Comparison of ENCODE assay signal across 17 mouse cellular contexts in the genomic region with DNA sequence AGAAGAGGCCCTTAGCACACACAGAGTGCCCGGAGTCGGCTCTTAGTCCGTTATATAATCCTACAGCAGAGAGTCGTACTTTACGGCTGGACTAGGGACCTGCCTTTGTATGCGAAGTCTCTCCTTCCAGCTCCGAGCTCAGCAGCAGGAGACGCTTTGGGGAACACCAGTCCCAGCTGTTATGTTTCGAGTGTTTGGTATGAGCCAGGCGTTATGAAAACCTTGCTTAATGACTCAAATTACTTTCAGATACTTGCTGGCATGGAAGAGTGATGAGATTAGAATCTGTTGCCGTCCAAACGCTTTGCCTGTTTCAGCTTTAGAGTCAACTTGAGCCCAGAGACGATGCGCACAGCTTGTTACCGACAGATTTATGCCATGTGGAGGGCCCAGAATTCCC.
"Had no signal": no experiment of that assay in that cellular context is flagged by ENCODE, and none has a peak within 500 bp of the region (broad histone marks: within the 10 kb centered on the region; RNA-seq: fewer than 3 reads in every experiment).

No protein-coding gene starts in this region.

- H3K4me3 ChIP-seq: liver, embryonic 13.5 days; lung, embryonic 15.5 days; midbrain, embryonic 13.5 days; myocyte; neural tube, embryonic 15.5 days had no signal

- H3K4me2 ChIP-seq: liver, embryonic 13.5 days; lung, embryonic 15.5 days; midbrain, embryonic 13.5 days; neural tube, embryonic 15.5 days had no signal

- H3K4me1 ChIP-seq: liver, embryonic 13.5 days had no signal

- DNase-seq: kidney, adult 2 months; kidney, postnatal 25 days; layer of hippocampus, adult 9-11 months; layer of hippocampus, postnatal 36 days; liver; liver, embryonic 13.5 days; liver, postnatal 0 days; lung, postnatal 36 days; right cerebral cortex, adult 18-20 months; right cerebral cortex, postnatal 25 days; thymus, adult 18-20 months; thymus, postnatal 14 days had no signal

- H3K9me3 ChIP-seq: liver, embryonic 13.5 days; lung, embryonic 15.5 days; midbrain, embryonic 13.5 days; neural tube, embryonic 15.5 days had no signal

- H3K36me3 ChIP-seq: liver, embryonic 13.5 days; lung, embryonic 15.5 days; midbrain, embryonic 13.5 days; neural tube, embryonic 15.5 days had no signal

- H3K27ac ChIP-seq: liver, embryonic 13.5 days; lung, embryonic 15.5 days; midbrain, embryonic 13.5 days; neural tube, embryonic 15.5 days; stomach, postnatal 0 days had no signal

- H3K9ac ChIP-seq: liver, embryonic 13.5 days; liver, postnatal 0 days; lung, embryonic 15.5 days; midbrain, embryonic 13.5 days; neural tube, embryonic 15.5 days had no signal

- ATAC-seq: liver, postnatal 0 days; midbrain, embryonic 13.5 days had no signal
